Mouse (Mus musculus): Measurements from ENCODE around the gene Map7.

Gene Map7

GRCm38 (mm10) chr10:20148130-20148772, at the start of gene Map7:
Gene Map7 (plus strand): TSS chr10:20148471.
- CTCF ChIA-PET = interaction anchor here (0.7 to 0.8 kb wide), 2 partner anchors 70 to 214 kb away, joined by 3 read pairs; partner anchors contain the start of gene Map3k5

GRCm38 (mm10) chr10:20101456-20101855, 46.8 kb upstream of the Map7 start:
- CTCF ChIA-PET = no interaction called here

- CTCF ChIA-PET = no interaction called here
Measured at GRCm38 (mm10) chr10:20104271-20104931, 43.9 kb upstream of the Map7 start.

GRCm38 (mm10) chr10:20105575-20105974, 42.7 kb upstream of the Map7 start:
- CTCF ChIA-PET = no interaction called here

GRCm38 (mm10) chr10:20107031-20107430, 41.2 kb upstream of the Map7 start:
- CTCF ChIA-PET = no interaction called here

GRCm38 (mm10) chr10:20111508-20111907, 36.8 kb upstream of the Map7 start:
- CTCF ChIA-PET = interaction anchor here (0.7 kb wide), 1 partner anchor 167 kb away, joined by 11 read pairs; no protein-coding TSS in a partner anchor

GRCm38 (mm10) chr10:20112026-20112973, 36.0 kb upstream of the Map7 start:
- CTCF ChIA-PET = no interaction called here

GRCm38 (mm10) chr10:20119504-20120425, 28.5 kb upstream of the Map7 start:
- CTCF ChIA-PET = interaction anchor here (0.7 kb wide), 1 partner anchor 84 kb away, joined by 3 read pairs; no protein-coding TSS in a partner anchor

GRCm38 (mm10) chr10:20121981-20122380, 26.3 kb upstream of the Map7 start:
- CTCF ChIA-PET = interaction anchor here (0.6 kb wide), 1 partner anchor 86 kb away, joined by 6 read pairs; no protein-coding TSS in a partner anchor

GRCm38 (mm10) chr10:20123401-20123800, 24.9 kb upstream of the Map7 start:
- CTCF ChIA-PET = interaction anchor here (1.3 kb wide), 1 partner anchor 415 kb away, joined by 3 read pairs; no protein-coding TSS in a partner anchor

GRCm38 (mm10) chr10:20124576-20124975, 23.7 kb upstream of the Map7 start:
- CTCF ChIA-PET = interaction anchor here (1.3 kb wide), 1 partner anchor 416 kb away, joined by 3 read pairs; no protein-coding TSS in a partner anchor

- CTCF ChIA-PET = no interaction called here
Measured at GRCm38 (mm10) chr10:20125226-20125625, 23.0 kb upstream of the Map7 start.

- CTCF ChIA-PET = no interaction called here
Measured at GRCm38 (mm10) chr10:20132933-20133652, 15.2 kb upstream of the Map7 start.

- CTCF ChIA-PET = interaction anchor here (0.6 kb wide), 1 partner anchor 222 kb away, joined by 6 read pairs; no protein-coding TSS in a partner anchor
Measured at GRCm38 (mm10) chr10:20135350-20136058, 12.8 kb upstream of the Map7 start.

- CTCF ChIA-PET = no interaction called here
Measured at GRCm38 (mm10) chr10:20136505-20136904, 11.8 kb upstream of the Map7 start.

- CTCF ChIA-PET = no interaction called here
Measured at GRCm38 (mm10) chr10:20141376-20141775, 6.9 kb upstream of the Map7 start.

GRCm38 (mm10) chr10:20148773-20149120, 476 bp downstream of the Map7 start:
- CTCF ChIA-PET = interaction anchor here (0.7 to 0.8 kb wide), 2 partner anchors 69 to 214 kb away, joined by 3 read pairs; partner anchors contain the start of gene Map3k5

GRCm38 (mm10) chr10:20149121-20149834, 1.0 kb downstream of the Map7 start:
- CTCF ChIA-PET = no interaction called here

- CTCF ChIA-PET = no interaction called here
Measured at GRCm38 (mm10) chr10:20149835-20150355, 1.6 kb downstream of the Map7 start.
